Mouse (Mus musculus) regulatory T cell (primary cell): ENCODE measurements around the gene Srsf12.

Experiments used
- in situ Hi-C: fragments of 300-600 bp; cut with MboI, MseI; formaldehyde crosslinking; loops from one replicate; pipeline ENCODE4 v1.15.1; 2025; ENCODE audit warnings: high pct_unique_total_duplicates

Gene Srsf12

GRCm38 (mm10) chr4:33248915-33249314 is 40.1 kb downstream of the Srsf12 start:
- in situ Hi-C loops, result no loop called here

GRCm38 (mm10) chr4:33249716-33250230 is 41.0 kb downstream of the Srsf12 start:
- in situ Hi-C loops, result no loop called here

- in situ Hi-C loops, result no loop called here
Observed at GRCm38 (mm10) chr4:33250867-33251266, 42.1 kb downstream of the Srsf12 start.

GRCm38 (mm10) chr4:33254706-33255105 is 45.9 kb downstream of the Srsf12 start:
- in situ Hi-C loops, result no loop called here

- in situ Hi-C loops, result no loop called here
Observed at GRCm38 (mm10) chr4:33257263-33257964, 48.6 kb downstream of the Srsf12 start.

GRCm38 (mm10) chr4:33260311-33260710 is 51.5 kb downstream of the Srsf12 start:
- in situ Hi-C loops, result no loop called here

- in situ Hi-C loops, result no loop called here
Observed at GRCm38 (mm10) chr4:33261311-33261753, 52.5 kb downstream of the Srsf12 start.

GRCm38 (mm10) chr4:33262897-33263296 is 54.1 kb downstream of the Srsf12 start:
- in situ Hi-C loops, result no loop called here

GRCm38 (mm10) chr4:33264979-33265726 is 56.4 kb downstream of the Srsf12 start:
- in situ Hi-C loops, result no loop called here

- in situ Hi-C loops, result no loop called here
Observed at GRCm38 (mm10) chr4:33270386-33271314, 61.9 kb downstream of the Srsf12 start.

GRCm38 (mm10) chr4:33273437-33273836 is 64.6 kb downstream of the Srsf12 start:
- in situ Hi-C loops, result no loop called here

- in situ Hi-C loops, result no loop called here
Observed at GRCm38 (mm10) chr4:33281891-33282685, 73.3 kb downstream of the Srsf12 start.
